Mouse (Mus musculus): ENCODE results near the gene Cyp2j8. TPM values are rescaled to one million over a fixed set of nuclear protein-coding genes. Genes with fewer than 3 reads are reported as not detected.
"Not testable (repeated sequence)": the region's sequence is repeated elsewhere in the genome, so short reads cannot be mapped to it uniquely, and the experiment has no call there.

Gene Cyp2j8
- not detected in 2 replicates for total RNA-seq (2014; fragmentation: Nextera tagmentation)
- total RNA-seq (2017) = not detected in 2 replicates
- polyA plus RNA-seq (2012) = not detected in 2 replicates

GRCm38 (mm10) chr4:96507286-96507685, at the start of gene Cyp2j8:
Gene Cyp2j8 (minus strand): TSS chr4:96507386.
- Histone ChIP-seq H3K4me3 (ENCODE audit: low read depth, low read length) (no peak within 1 kb of the TSS), H3K36me3 (replicated peaks) (no peaks in the 10 kb centered on the region), H3K27me3 (ENCODE audit: insufficient read depth, low read length) (no peaks in the 10 kb centered on the region), H3K9me3 (replicated peaks) (peaks cover 3% of the 10 kb centered on the region), H3K4me1 (ENCODE audit: insufficient read depth, low read depth, low read length) (no peaks in the 10 kb centered on the region)
- ATAC-seq (ENCODE audit: extremely low read depth, insufficient number of reproducible peaks, low FRiP score, poor library complexity, severe bottlenecking) (no peak), DNase-seq (ENCODE audit: low spot score) (no peak)
- no peak for TF ChIP-seq POLR2AphosphoS5 (IDR thresholded peaks at IDR 0.05; ENCODE audit: insufficient replicate concordance, low read depth, low read length)

GRCm38 (mm10) chr4:96553133-96553819, 46.1 kb upstream of the Cyp2j8 start, which contains the start of gene Cyp2j6:
Gene Cyp2j6 (minus strand): TSS chr4:96553661.
- Histone ChIP-seq H3K9me3 (replicated peaks) (0 out of 2 replicates have a peak, but pooled peaks cover 8% of the 10 kb centered on the region), H3K36me3 (replicated peaks) (no peaks in the 10 kb centered on the region), H3K27me3 (ENCODE audit: insufficient read depth, low read length) (no peaks in the 10 kb centered on the region), H3K4me1 (ENCODE audit: insufficient read depth, low read depth, low read length) (no peaks in the 10 kb centered on the region), H3K4me3 (ENCODE audit: low read depth, low read length) (no peak within 1 kb of the TSS)
- TF ChIP-seq POLR2AphosphoS5 (IDR thresholded peaks at IDR 0.05; ENCODE audit: insufficient replicate concordance, low read depth, low read length) (no peak), GATA2 (IDR thresholded peaks at IDR 0.05; ENCODE audit: borderline replicate concordance, low read depth, low read length) (no peak), CTCF (IDR thresholded peaks at IDR 0.05; ENCODE audit: low read depth, low read length) (no peak), GATA1 (IDR thresholded peaks at IDR 0.05; ENCODE audit: borderline replicate concordance, low read length) (no peak), TAL1 (conservative IDR thresholded peaks at IDR 0.05; ENCODE audit: low read depth, low read length) (no peak)
- no peak for ATAC-seq (ENCODE audit: extremely low read depth, insufficient number of reproducible peaks, low FRiP score, poor library complexity, severe bottlenecking)
- DNase-seq (ENCODE audit: low spot score) = no peak

- DNase-seq (ENCODE audit: low spot score) (no peak), ATAC-seq (ENCODE audit: extremely low read depth, insufficient number of reproducible peaks, low FRiP score, poor library complexity, severe bottlenecking) (no peak)
- Histone ChIP-seq H3K4me1 (ENCODE audit: insufficient read depth, low read depth, low read length) (no peaks in the 10 kb centered on the region), H3K27me3 (ENCODE audit: insufficient read depth, low read length) (no peaks in the 10 kb centered on the region), H3K4me3 (ENCODE audit: low read depth, low read length) (no peak overlapping the region), H3K9me3 (replicated peaks) (0 out of 2 replicates have a peak, but pooled peaks cover 10% of the 10 kb centered on the region), H3K36me3 (replicated peaks) (no peaks in the 10 kb centered on the region)
- TF ChIP-seq TAL1 (conservative IDR thresholded peaks at IDR 0.05; ENCODE audit: low read depth, low read length) = no peak
- TF ChIP-seq POLR2AphosphoS5 (IDR thresholded peaks at IDR 0.05; ENCODE audit: insufficient replicate concordance, low read depth, low read length) = no peak
- no peak for TF ChIP-seq GATA2 (IDR thresholded peaks at IDR 0.05; ENCODE audit: borderline replicate concordance, low read depth, low read length)
- no peak for TF ChIP-seq GATA1 (IDR thresholded peaks at IDR 0.05; ENCODE audit: borderline replicate concordance, low read length)
These were observed 44.4 kb upstream of the Cyp2j8 start for GRCm38 (mm10) chr4:96551619-96552018.

- TF ChIP-seq GATA1 (IDR thresholded peaks at IDR 0.05; ENCODE audit: borderline replicate concordance, low read length) = no peak
- no peak for TF ChIP-seq POLR2AphosphoS5 (IDR thresholded peaks at IDR 0.05; ENCODE audit: insufficient replicate concordance, low read depth, low read length)
- Histone ChIP-seq H3K4me1 (ENCODE audit: insufficient read depth, low read depth, low read length) (no peaks in the 10 kb centered on the region), H3K36me3 (replicated peaks) (no peaks in the 10 kb centered on the region), H3K9me3 (replicated peaks) (0 out of 2 replicates have a peak, but pooled peaks cover 2% of the 10 kb centered on the region), H3K4me3 (ENCODE audit: low read depth, low read length) (no peak overlapping the region), H3K27me3 (ENCODE audit: insufficient read depth, low read length) (no peaks in the 10 kb centered on the region)
- DNase-seq (ENCODE audit: low spot score) (no peak), ATAC-seq (ENCODE audit: extremely low read depth, insufficient number of reproducible peaks, low FRiP score, poor library complexity, severe bottlenecking) (no peak)
These were observed 38.8 kb upstream of the Cyp2j8 start for GRCm38 (mm10) chr4:96545976-96546375.

GRCm38 (mm10) chr4:96525772-96526171, 18.6 kb upstream of the Cyp2j8 start:
- no peaks in the 10 kb centered on the region for H3K9me3 ChIP-seq (replicated peaks)
- ATAC-seq (ENCODE audit: extremely low read depth, insufficient number of reproducible peaks, low FRiP score, poor library complexity, severe bottlenecking) (no peak), DNase-seq (ENCODE audit: low spot score) (no peak)
- no peak overlapping the region for H3K4me3 ChIP-seq (ENCODE audit: low read depth, low read length)
- no peaks in the 10 kb centered on the region for H3K27me3 ChIP-seq (ENCODE audit: insufficient read depth, low read length)
- no peak for TF ChIP-seq CTCF (IDR thresholded peaks at IDR 0.05; ENCODE audit: low read depth, low read length)
- TF ChIP-seq GATA1 (IDR thresholded peaks at IDR 0.05; ENCODE audit: borderline replicate concordance, low read length) = no peak
- no peak for TF ChIP-seq POLR2AphosphoS5 (IDR thresholded peaks at IDR 0.05; ENCODE audit: insufficient replicate concordance, low read depth, low read length)
- no peak for TF ChIP-seq GATA2 (IDR thresholded peaks at IDR 0.05; ENCODE audit: borderline replicate concordance, low read depth, low read length)
- no peak for TF ChIP-seq TAL1 (conservative IDR thresholded peaks at IDR 0.05; ENCODE audit: low read depth, low read length)
- H3K4me1 ChIP-seq (ENCODE audit: insufficient read depth, low read depth, low read length) = no peaks in the 10 kb centered on the region
- no peaks in the 10 kb centered on the region for H3K36me3 ChIP-seq (replicated peaks)

- Histone ChIP-seq H3K9me3 (replicated peaks) (no peaks in the 10 kb centered on the region), H3K4me1 (ENCODE audit: insufficient read depth, low read depth, low read length) (no peaks in the 10 kb centered on the region), H3K27me3 (ENCODE audit: insufficient read depth, low read length) (no peaks in the 10 kb centered on the region), H3K36me3 (replicated peaks) (no peaks in the 10 kb centered on the region), H3K4me3 (ENCODE audit: low read depth, low read length) (no peak overlapping the region)
- ATAC-seq (ENCODE audit: extremely low read depth, insufficient number of reproducible peaks, low FRiP score, poor library complexity, severe bottlenecking) (no peak), DNase-seq (ENCODE audit: low spot score) (no peak)
- TF ChIP-seq GATA1 (IDR thresholded peaks at IDR 0.05; ENCODE audit: borderline replicate concordance, low read length) = no peak
- no peak for TF ChIP-seq POLR2AphosphoS5 (IDR thresholded peaks at IDR 0.05; ENCODE audit: insufficient replicate concordance, low read depth, low read length)
These were observed 15.1 kb upstream of the Cyp2j8 start for GRCm38 (mm10) chr4:96522256-96522655.

- Histone ChIP-seq H3K4me1 (ENCODE audit: insufficient read depth, low read depth, low read length) (no peaks in the 10 kb centered on the region), H3K4me3 (ENCODE audit: low read depth, low read length) (no peak overlapping the region), H3K27me3 (ENCODE audit: insufficient read depth, low read length) (no peaks in the 10 kb centered on the region), H3K36me3 (replicated peaks) (no peaks in the 10 kb centered on the region), H3K9me3 (replicated peaks) (peaks cover 3% of the 10 kb centered on the region)
- TF ChIP-seq TAL1 (conservative IDR thresholded peaks at IDR 0.05; ENCODE audit: low read depth, low read length) = no peak
- no peak for TF ChIP-seq GATA1 (IDR thresholded peaks at IDR 0.05; ENCODE audit: borderline replicate concordance, low read length)
- no peak for TF ChIP-seq GATA2 (IDR thresholded peaks at IDR 0.05; ENCODE audit: borderline replicate concordance, low read depth, low read length)
- no peak for TF ChIP-seq CTCF (IDR thresholded peaks at IDR 0.05; ENCODE audit: low read depth, low read length)
- TF ChIP-seq POLR2AphosphoS5 (IDR thresholded peaks at IDR 0.05; ENCODE audit: insufficient replicate concordance, low read depth, low read length) = no peak
- DNase-seq (ENCODE audit: low spot score) = no peak
- ATAC-seq (ENCODE audit: extremely low read depth, insufficient number of reproducible peaks, low FRiP score, poor library complexity, severe bottlenecking) = no peak
These were observed 2.9 kb upstream of the Cyp2j8 start for GRCm38 (mm10) chr4:96510083-96510482.

- not testable (repeated sequence) for H3K4me3 ChIP-seq (ENCODE audit: low read depth, low read length); H3K9me3 ChIP-seq (replicated peaks); ATAC-seq (ENCODE audit: extremely low read depth, insufficient number of reproducible peaks, low FRiP score, poor library complexity, severe bottlenecking); H3K27me3 ChIP-seq (ENCODE audit: insufficient read depth, low read length); DNase-seq (ENCODE audit: low spot score); H3K4me1 ChIP-seq (ENCODE audit: insufficient read depth, low read depth, low read length); H3K36me3 ChIP-seq (replicated peaks)
These were observed 43.7 kb downstream of the Cyp2j8 start for GRCm38 (mm10) chr4:96463311-96464060.

All from G1E (cell line).